Mouse (Mus musculus) spleen, postnatal 4 days (tissue): ENCODE results near the gene Svs1.

Source experiments
- DNase-seq, 2 experiments: peaks; one replicate each; pipeline ENCODE4 v3.0.0; 2022; ENCODE audit warnings: low spot score in 2 of 2

Svs1 gene

GRCm38 (mm10) chr6:49009665-49010064, 23.0 kb downstream of the Svs1 start:
- no peak for DNase-seq

- DNase-seq: no peak
Observed at GRCm38 (mm10) chr6:49011191-49011590, 24.5 kb downstream of the Svs1 start.

GRCm38 (mm10) chr6:49013023-49013422, 26.4 kb downstream of the Svs1 start:
- DNase-seq: no peak

- no peak for DNase-seq
Observed at GRCm38 (mm10) chr6:49013458-49013857, 26.8 kb downstream of the Svs1 start.

GRCm38 (mm10) chr6:49017150-49017549, 30.5 kb downstream of the Svs1 start:
- DNase-seq: no peak

- DNase-seq: no peak
Observed at GRCm38 (mm10) chr6:49019341-49019740, 32.7 kb downstream of the Svs1 start.

- peak in 1 of 2 experiments; percentile 23 for DNase-seq
Observed at GRCm38 (mm10) chr6:49021141-49022012, 34.7 kb downstream of the Svs1 start.

GRCm38 (mm10) chr6:49022384-49022783, 35.7 kb downstream of the Svs1 start:
- DNase-seq: no peak

GRCm38 (mm10) chr6:49023315-49023714, 36.7 kb downstream of the Svs1 start:
- no peak for DNase-seq

- no peak for DNase-seq
Observed at GRCm38 (mm10) chr6:49025290-49025689, 38.6 kb downstream of the Svs1 start.

GRCm38 (mm10) chr6:49026496-49026895, 39.8 kb downstream of the Svs1 start:
- no peak for DNase-seq

- no peak for DNase-seq
Observed at GRCm38 (mm10) chr6:49028019-49028418, 41.4 kb downstream of the Svs1 start.

- no peak for DNase-seq
Observed at GRCm38 (mm10) chr6:49028708-49029107, 42.0 kb downstream of the Svs1 start.

- DNase-seq: no peak
Observed at GRCm38 (mm10) chr6:49031230-49031629, 44.6 kb downstream of the Svs1 start.

- no peak for DNase-seq
Observed at GRCm38 (mm10) chr6:49032783-49033182, 46.1 kb downstream of the Svs1 start.

- no peak for DNase-seq
Observed at GRCm38 (mm10) chr6:49036275-49037267, 49.9 kb downstream of the Svs1 start, which contains the start of gene Gpnmb. Gene Gpnmb (plus strand): TSS chr6:49036546.

- no peak for DNase-seq
Observed at GRCm38 (mm10) chr6:49037268-49037662, 50.6 kb downstream of the Svs1 start.

- peak; percentile 56 to 82 for DNase-seq
Observed at GRCm38 (mm10) chr6:49039470-49040180, 53.0 kb downstream of the Svs1 start.
